Mouse (Mus musculus) heart, adult 2 months (tissue): ENCODE results near the gene Bpifc.

Experiments used
- CTCF ChIP-seq: fragments of 200-600 bp; IDR thresholded peaks from 2 replicates; pipeline ENCODE4 v1.8.1; 2022; ENCODE audit warnings: antibody characterized with exemption, mild to moderate bottlenecking, moderate library complexity
- EP300 ChIP-seq: fragments of 200-500 bp; IDR thresholded peaks from 2 replicates; pipeline ENCODE4 v1.6.1; 2011; ENCODE audit warnings: low read depth, low read length, control low read depth; ENCODE audit not compliant: insufficient read depth
- POLR2A ChIP-seq: fragments of 200-500 bp; IDR thresholded peaks from 2 replicates; pipeline ENCODE4 v1.6.1; 2011; ENCODE audit warnings: mild to moderate bottlenecking, low read depth, low read length, control low read depth; ENCODE audit not compliant: insufficient read depth

DNA sequence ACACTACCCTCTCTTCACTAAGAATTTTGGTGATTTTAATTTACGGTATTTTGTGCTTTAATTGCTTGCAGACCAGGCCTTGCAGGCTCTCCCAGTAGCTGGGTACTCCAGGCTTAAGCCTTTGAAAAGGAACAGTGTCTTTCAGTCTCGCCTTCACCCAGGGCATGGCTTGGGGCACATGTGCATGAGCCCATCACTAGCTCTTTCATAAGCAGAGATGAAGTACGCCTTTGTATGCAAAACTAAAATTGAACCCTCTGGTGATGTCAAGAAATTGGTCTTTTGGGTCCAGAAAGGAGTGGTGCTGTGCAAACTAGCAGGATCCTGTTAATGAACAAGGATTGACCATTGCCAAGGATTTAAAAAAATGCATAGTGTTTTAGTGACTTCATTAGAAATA is 20.8 kb upstream of the Bpifc start:
- no peak for TF ChIP-seq CTCF
- TF ChIP-seq EP300 = no peak
- TF ChIP-seq POLR2A = no peak
